Mouse (Mus musculus) lung, postnatal 0 days (tissue): ENCODE measurements around the gene D16Ertd472e.

Experiments used
- CTCF ChIP-seq: IDR thresholded peaks from 2 replicates; pipeline ENCODE4 v1.5.1; 2016; ENCODE audit warnings: antibody characterized with exemption, mild to moderate bottlenecking
- EP300 ChIP-seq: IDR thresholded peaks from 2 replicates; pipeline ENCODE4 v1.6.1; 2016; ENCODE audit warnings: antibody characterized with exemption, mild to moderate bottlenecking, control low read depth

DNA sequence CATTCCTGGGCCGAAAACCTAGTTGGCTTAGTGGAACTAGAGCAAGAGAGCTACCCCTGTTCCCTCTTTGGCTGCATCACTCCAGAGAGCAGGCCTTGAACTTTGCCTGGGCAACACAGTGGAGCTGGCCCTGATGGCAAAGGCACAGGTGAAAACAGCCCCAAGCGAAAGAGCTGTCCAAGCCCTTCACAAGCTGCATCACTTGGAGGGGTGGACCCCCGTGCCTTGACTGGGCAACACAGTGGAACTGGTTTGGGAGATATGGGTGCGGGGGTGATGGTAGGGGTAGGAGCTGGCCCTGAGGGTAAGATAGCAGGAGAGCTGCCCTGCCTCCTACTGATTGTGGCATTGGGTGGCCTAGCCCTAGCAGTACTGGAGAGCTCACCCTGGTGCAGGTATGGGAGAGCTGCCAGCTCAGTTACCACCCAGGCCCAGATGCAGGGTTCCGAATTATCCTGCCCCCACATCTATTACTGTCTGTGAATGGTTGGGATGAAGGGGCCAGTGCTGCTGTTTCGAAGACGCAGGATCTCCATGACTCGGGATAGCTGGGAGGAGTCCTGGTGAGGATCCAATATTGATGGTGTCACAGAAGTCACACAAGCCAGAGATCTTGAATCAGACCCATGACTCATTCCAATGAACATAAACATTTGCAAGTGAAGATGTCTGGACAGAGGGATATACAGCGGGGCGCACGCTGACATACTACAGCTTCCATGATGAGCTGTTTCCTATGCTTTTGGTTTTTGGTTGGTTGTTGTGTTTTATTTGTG lies 41.4 kb upstream of the D16Ertd472e start:
- TF ChIP-seq CTCF, result no peak
- TF ChIP-seq EP300, result no peak
